Mouse (Mus musculus) G1E (cell line): ENCODE results near the gene Cda. TPM values are rescaled to one million over a fixed set of nuclear protein-coding genes. Genes with fewer than 3 reads are reported as not detected.
"Not testable (repeated sequence)": the region's sequence is repeated elsewhere in the genome, so short reads cannot be mapped to it uniquely, and the experiment has no call there.

Experiments used
- ATAC-seq: 2 replicates; pipeline ENCODE4 v1.8.0; 2016; ENCODE audit warnings: mild to moderate bottlenecking; ENCODE audit not compliant: insufficient number of reproducible peaks, poor library complexity, low FRiP score, severe bottlenecking; ENCODE audit errors: extremely low read depth
- DNase-seq: peaks from one replicate; pipeline ENCODE4 v3.0.0; 2012; ENCODE audit warnings: low spot score
- H3K27me3 ChIP-seq: 2 replicates; pipeline ENCODE4 v1.6.1; 2012; ENCODE audit warnings: mild to moderate bottlenecking, low read length, inconsistent platforms; ENCODE audit not compliant: insufficient read depth
- H3K36me3 ChIP-seq: replicated peaks from 2 replicates; pipeline ENCODE3; 2012; ENCODE audit warnings: mild to moderate bottlenecking, inconsistent platforms
- H3K4me1 ChIP-seq: 2 replicates; pipeline ENCODE4 v1.6.1; 2012; ENCODE audit warnings: low read depth, low read length, inconsistent platforms, mixed read lengths; ENCODE audit not compliant: insufficient read depth
- H3K4me3 ChIP-seq: 2 replicates; pipeline ENCODE4 v1.5.1; 2012; ENCODE audit warnings: low read depth, mild to moderate bottlenecking, inconsistent platforms, low read length, moderate library complexity, mixed read lengths
- H3K9me3 ChIP-seq: replicated peaks from 2 replicates; pipeline ENCODE4 v1.6.1; 2012; ENCODE audit warnings: inconsistent platforms
- CTCF ChIP-seq: IDR thresholded peaks from 2 replicates; pipeline ENCODE4 v1.5.1; 2012; ENCODE audit warnings: low read depth, low read length, inconsistent platforms, mixed read lengths
- GATA1 ChIP-seq: IDR thresholded peaks from 2 replicates; pipeline ENCODE4 v1.6.1; 2012; ENCODE audit warnings: borderline replicate concordance, low read length, inconsistent platforms, mixed read lengths
- GATA2 ChIP-seq: IDR thresholded peaks from 2 replicates; pipeline ENCODE4 v1.6.1; 2012; ENCODE audit warnings: low read depth, low read length, inconsistent platforms, borderline replicate concordance
- POLR2AphosphoS5 ChIP-seq: IDR thresholded peaks from 2 replicates; pipeline ENCODE4 v1.6.1; 2012; ENCODE audit warnings: low read depth, low read length, inconsistent platforms; ENCODE audit not compliant: insufficient replicate concordance
- TAL1 ChIP-seq: conservative IDR thresholded peaks from 2 replicates; pipeline ENCODE4 v1.6.1; 2012; ENCODE audit warnings: low read depth, low read length, inconsistent platforms, mixed read lengths
- polyA plus RNA-seq: library from polyadenylated mRNA; stranded (reverse); fragments of >175 nt; gene quantifications from 2 replicates; pipeline ENCODE4 v1.2.3, GENCODE M21; 2012
- total RNA-seq, 2 experiments: library from RNA; stranded (forward) in 1 of 2; stranded (reverse) in 1 of 2; fragments of 200-1000 nt in 1 of 2; fragments of >200 nt in 1 of 2; fragmentation: Nextera tagmentation in 1 of 2; gene quantifications; 2 replicates each; pipeline ENCODE4 v1.2.3; 2014 to 2017

Gene Cda
- total and polyA plus RNA-seq, 3 experiments = not detected

- Histone ChIP-seq H3K36me3 (no peaks in the 10 kb centered on the region), H3K9me3 (peaks cover 2% of the 10 kb centered on the region; the same call in 1 of the 2 replicates), H3K27me3 (peaks cover 19% of the 10 kb centered on the region), H3K4me1 (no peaks in the 10 kb centered on the region; the same call in 1 of the 2 replicates), H3K4me3 (no peak overlapping the region)
- TF ChIP-seq GATA1 (no peak), POLR2AphosphoS5 (no peak), TAL1 (no peak), GATA2 (no peak), CTCF (no peak)
- no peak for ATAC-seq
- DNase-seq = no peak
Measured at GRCm38 (mm10) chr4:138331647-138332046, 36.1 kb downstream of the Cda start.

GRCm38 (mm10) chr4:138330264-138330671, 37.5 kb downstream of the Cda start:
- H3K36me3 ChIP-seq = no peaks in the 10 kb centered on the region
- peaks cover 7% of the 10 kb centered on the region for H3K4me1 ChIP-seq
- peaks cover 2% of the 10 kb centered on the region; the same call in 1 of the 2 replicates for H3K9me3 ChIP-seq
- peaks cover 19% of the 10 kb centered on the region for H3K27me3 ChIP-seq
- TF ChIP-seq GATA2 (no peak), POLR2AphosphoS5 (no peak), CTCF (no peak), TAL1 (no peak), GATA1 (no peak)
- no peak overlapping the region for H3K4me3 ChIP-seq
- DNase-seq (no peak), ATAC-seq (no peak)

- Histone ChIP-seq H3K27me3 (peaks cover 13% of the 10 kb centered on the region), H3K9me3 (peaks cover 2% of the 10 kb centered on the region; the same call in 1 of the 2 replicates), H3K4me3 (no peak overlapping the region), H3K4me1 (peaks cover 10% of the 10 kb centered on the region), H3K36me3 (no peaks in the 10 kb centered on the region)
- DNase-seq (no peak), ATAC-seq (no peak)
- TF ChIP-seq GATA1 = no peak
- TF ChIP-seq GATA2 = no peak
- TF ChIP-seq CTCF = no peak
- no peak for TF ChIP-seq POLR2AphosphoS5
- TF ChIP-seq TAL1 = no peak
Measured at GRCm38 (mm10) chr4:138327891-138328470, 39.8 kb downstream of the Cda start.

GRCm38 (mm10) chr4:138327155-138327554, 40.6 kb downstream of the Cda start:
- H3K27me3 ChIP-seq = peaks cover 13% of the 10 kb centered on the region
- not testable (repeated sequence) for ATAC-seq, H3K9me3 ChIP-seq, DNase-seq, H3K36me3 ChIP-seq, H3K4me3 ChIP-seq
- H3K4me1 ChIP-seq = peaks cover 10% of the 10 kb centered on the region

GRCm38 (mm10) chr4:138326077-138326695, 41.6 kb downstream of the Cda start, which contains the start of gene Pink1:
Gene Pink1 (minus strand): TSS chr4:138326307.
- Histone ChIP-seq H3K9me3 (peaks cover 2% of the 10 kb centered on the region; the same call in 1 of the 2 replicates), H3K4me1 (peaks cover 10% of the 10 kb centered on the region), H3K27me3 (peaks cover 9% of the 10 kb centered on the region), H3K36me3 (no peaks in the 10 kb centered on the region), H3K4me3 (peak within 1 kb of the TSS; percentile 83)
- peak; percentile 47; the same call in 1 of the 2 replicates for ATAC-seq
- no peak for TF ChIP-seq TAL1
- no peak for TF ChIP-seq GATA1
- TF ChIP-seq CTCF = peak; percentile 90
- TF ChIP-seq GATA2 = no peak
- no peak for TF ChIP-seq POLR2AphosphoS5
- DNase-seq = peak; percentile 88

- Histone ChIP-seq H3K9me3 (peaks cover 2% of the 10 kb centered on the region; the same call in 1 of the 2 replicates), H3K4me1 (peaks cover 15% of the 10 kb centered on the region), H3K27me3 (peaks cover 5% of the 10 kb centered on the region), H3K4me3 (peak overlapping the region; percentile 83), H3K36me3 (no peaks in the 10 kb centered on the region)
- peak; percentile 98 for ATAC-seq
- peak; percentile 94 for DNase-seq
- no peak for TF ChIP-seq GATA1
- TF ChIP-seq CTCF = no peak
- TF ChIP-seq POLR2AphosphoS5 = no peak
- TF ChIP-seq GATA2 = no peak
- no peak for TF ChIP-seq TAL1
Measured at GRCm38 (mm10) chr4:138325466-138326076, 42.2 kb downstream of the Cda start.
